Comparison of ENCODE assay signal across 10 mouse cellular contexts in the genomic region with DNA sequence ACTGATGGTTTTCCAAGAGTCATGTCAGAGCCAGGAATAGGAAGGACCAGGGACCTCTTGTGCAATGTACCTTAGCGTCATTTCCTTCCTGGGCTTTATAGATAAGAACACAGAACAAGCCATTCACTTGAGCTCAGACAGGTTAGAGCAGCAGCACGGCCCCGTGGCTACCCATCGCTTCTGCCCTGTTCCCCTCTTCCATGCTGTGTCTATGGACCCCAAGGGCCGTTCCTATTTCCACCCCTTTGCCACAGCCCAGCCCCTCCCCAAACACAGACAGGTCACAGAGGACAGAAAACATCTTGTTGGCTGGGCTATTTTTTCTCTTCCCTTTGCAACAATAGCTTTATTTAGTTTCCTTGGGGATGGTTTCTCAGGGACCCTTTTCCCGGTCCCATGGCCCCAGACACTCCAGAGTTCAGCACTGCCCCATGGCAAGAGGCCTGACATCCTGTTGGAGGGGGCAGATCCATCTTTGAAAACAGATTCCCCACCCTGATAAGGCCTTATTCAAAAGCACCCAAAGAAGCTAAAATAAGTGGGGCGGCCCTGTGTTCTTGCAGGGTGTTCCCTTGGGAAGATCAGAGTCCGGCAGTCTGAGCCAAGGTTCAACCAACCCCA.
DNase-seq lines count a peak whose midpoint lies in the region; ATAC-seq and TF ChIP-seq lines count a peak whose summit lies in the region.
"Had no signal": no experiment of that assay in that cellular context is flagged by ENCODE, and none has a peak within 500 bp of the region (broad histone marks: within the 10 kb centered on the region; RNA-seq: fewer than 3 reads in every experiment).

No protein-coding gene starts in this region.

- no peak overlapping the region for H3K4me2 ChIP-seq in kidney, embryonic 16.5 days (replicated peaks; ENCODE audit: low read depth, low read length)
- no peak overlapping the region for H3K4me2 ChIP-seq in hindbrain, postnatal 0 days (ENCODE audit: low read depth, low read length)
- H3K4me2 ChIP-seq: midbrain, embryonic 11.5 days had no signal

- H3K4me3 ChIP-seq in kidney, embryonic 16.5 days (ENCODE audit: low read length) = no peak overlapping the region
- no peak overlapping the region for H3K4me3 ChIP-seq in hindbrain, postnatal 0 days (ENCODE audit: low read length)

- no peak for TF ChIP-seq CTCF in hindbrain, postnatal 0 days (IDR thresholded peaks at IDR 0.05; ENCODE audit: low read depth)

- 65% methylated on average over 8 of the region's 8 CpGs for WGBS in kidney, embryonic 16.5 days
- WGBS in hindbrain, postnatal 0 days = 75% methylated on average over 8 of the region's 8 CpGs

- H3K27me3 ChIP-seq in kidney, embryonic 16.5 days (ENCODE audit: insufficient read depth, low read length) = no peaks in the 10 kb centered on the region
- no peaks in the 10 kb centered on the region for H3K27me3 ChIP-seq in hindbrain, postnatal 0 days (ENCODE audit: insufficient read depth, low read length)

- no peaks in the 10 kb centered on the region for H3K4me1 ChIP-seq in kidney, embryonic 16.5 days (ENCODE audit: insufficient read depth, low read length)
- H3K4me1 ChIP-seq in hindbrain, postnatal 0 days (ENCODE audit: insufficient read depth, low read length) = no peaks in the 10 kb centered on the region

- peak; percentile 49; the same call in 1 of the 2 replicates for ATAC-seq in kidney, embryonic 16.5 days (ENCODE audit: low FRiP score, low TSS enrichment)
- ATAC-seq in hindbrain, postnatal 0 days = no peak

- intact Hi-C loops in gastrocnemius, postnatal 14 days (cut with DNase I; ENCODE audit: low total_unique reads) = loop anchor here (5.0 kb wide), 1 partner anchor 577 kb away; no protein-coding TSS in a partner anchor

- peak; percentile 57 to 81 for DNase-seq in heart, adult 18-20 months
- no peak for DNase-seq in heart, postnatal 4 days
- peak; percentile 76 to 86 for DNase-seq in heart, adult 9 months (ENCODE audit: low spot score in 2 of 2)
- peak; percentile 83 for DNase-seq in lung, postnatal 36 days
- no peak for DNase-seq in hindbrain, postnatal 0 days (ENCODE audit: low spot score)
- DNase-seq in embryo, embryonic 9.5 days (ENCODE audit: extremely low spot score) = no peak
- no peak for DNase-seq in gastrocnemius, postnatal 14 days
- DNase-seq: thymus, postnatal 14 days had no signal

- no peak overlapping the region for H3K9ac ChIP-seq in kidney, embryonic 16.5 days (replicated peaks; ENCODE audit: low read length)
- H3K9ac ChIP-seq in hindbrain, postnatal 0 days (replicated peaks; ENCODE audit: low read length) = no peak overlapping the region

- no peaks in the 10 kb centered on the region for H3K36me3 ChIP-seq in kidney, embryonic 16.5 days (ENCODE audit: insufficient read depth, low read length)
- H3K36me3 ChIP-seq in hindbrain, postnatal 0 days (ENCODE audit: insufficient read depth, low read length) = no peaks in the 10 kb centered on the region

- H3K27ac ChIP-seq in kidney, embryonic 16.5 days (ENCODE audit: low read length) = no peak overlapping the region
- no peak overlapping the region for H3K27ac ChIP-seq in hindbrain, postnatal 0 days

- no peaks in the 10 kb centered on the region for H3K9me3 ChIP-seq in kidney, embryonic 16.5 days (ENCODE audit: low read length)
- no peaks in the 10 kb centered on the region for H3K9me3 ChIP-seq in hindbrain, postnatal 0 days (ENCODE audit: low read length)

Comparison
In these comparisons a context has a peak if more than half of its experiments do, and no peak if none do; other contexts are left out.
1. DNase-seq: peak in heart, adult 18-20 months (2 of 2), heart, adult 9 months (2 of 2) and lung, postnatal 36 days (single experiment); none in heart, postnatal 4 days (single experiment), hindbrain, postnatal 0 days (single experiment), embryo, embryonic 9.5 days (single experiment) and gastrocnemius, postnatal 14 days (single experiment).